Comparison of ENCODE assay signal across 9 mouse cellular contexts in the genomic region with DNA sequence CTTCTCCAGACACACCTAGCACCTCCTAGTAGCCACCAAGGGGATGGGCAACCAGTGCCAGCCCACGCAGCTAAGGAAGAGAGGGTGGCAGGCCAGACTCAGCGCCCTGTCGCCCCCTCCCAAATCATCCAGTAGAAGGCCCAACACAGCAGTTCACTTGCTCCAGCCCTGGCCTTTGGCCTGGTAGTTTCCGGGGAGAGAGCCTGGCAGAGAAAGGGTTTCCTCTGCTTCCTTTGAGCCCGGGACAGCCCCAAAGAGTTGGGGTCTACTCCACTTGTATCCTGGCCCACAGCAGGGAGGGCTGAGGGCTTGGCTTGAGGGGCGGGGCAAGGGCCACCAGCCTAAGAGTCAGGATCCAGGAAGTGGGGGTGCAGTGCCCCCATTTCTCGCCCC. TPM values are rescaled to one million over a fixed set of nuclear protein-coding genes. Genes with fewer than 3 reads are reported as not detected.
A peak's percentile ranks its signal among the peaks of the same experiment; 100 is the strongest.
DNase-seq lines count a peak whose midpoint lies in the region; ATAC-seq lines count a peak whose summit lies in the region.
"Had no signal": no experiment of that assay in that cellular context is flagged by ENCODE, and none has a peak within 500 bp of the region (broad histone marks: within the 10 kb centered on the region; RNA-seq: fewer than 3 reads in every experiment).

No protein-coding gene starts in this region.

- no peak overlapping the region for H3K4me3 ChIP-seq in kidney, embryonic 16.5 days (ENCODE audit: low read length)
- peak overlapping the region; percentile 2; the same call in 1 of the 2 replicates for H3K4me3 ChIP-seq in forebrain, embryonic 11.5 days (ENCODE audit: low read depth, low read length)
- peak overlapping the region; percentile 34 for H3K4me3 ChIP-seq in limb, embryonic 10.5 days
- 0 out of 2 replicates have a peak overlapping the region, but pooled peaks have one; percentile 6 for H3K4me3 ChIP-seq in neural tube, embryonic 11.5 days (ENCODE audit: low read depth, low read length)

- H3K4me1 ChIP-seq in kidney, embryonic 16.5 days (ENCODE audit: insufficient read depth, low read length): peaks cover 60% of the 10 kb centered on the region
- peaks cover 46% of the 10 kb centered on the region for H3K4me1 ChIP-seq in forebrain, embryonic 11.5 days (replicated peaks; ENCODE audit: control insufficient read depth, insufficient read depth, low read length)
- H3K4me1 ChIP-seq in limb, embryonic 10.5 days: peaks cover 59% of the 10 kb centered on the region
- peaks cover 38% of the 10 kb centered on the region for H3K4me1 ChIP-seq in neural tube, embryonic 11.5 days (ENCODE audit: control insufficient read depth, insufficient read depth, low read length)

- H3K9ac ChIP-seq in kidney, embryonic 16.5 days (replicated peaks; ENCODE audit: low read length): peak overlapping the region; percentile 42
- H3K9ac ChIP-seq in forebrain, embryonic 11.5 days (ENCODE audit: low read length): peak overlapping the region; percentile 12; the same call in 1 of the 2 replicates
- no peak overlapping the region for H3K9ac ChIP-seq in neural tube, embryonic 11.5 days (ENCODE audit: low read length)

- no peak for ATAC-seq in kidney, embryonic 16.5 days (ENCODE audit: low FRiP score, low TSS enrichment)
- ATAC-seq in forebrain, embryonic 11.5 days (replicated peaks; ENCODE audit: low FRiP score): no peak
- ATAC-seq in neural tube, embryonic 11.5 days (ENCODE audit: insufficient read depth, low FRiP score, low TSS enrichment): no peak
- ATAC-seq: Patski had no signal

- peaks cover 25% of the 10 kb centered on the region for H3K27me3 ChIP-seq in kidney, embryonic 16.5 days (ENCODE audit: insufficient read depth, low read length)
- H3K27me3 ChIP-seq in forebrain, embryonic 11.5 days (ENCODE audit: control insufficient read depth, insufficient read depth, low read length): peaks cover 46% of the 10 kb centered on the region
- peaks cover 96% of the 10 kb centered on the region for H3K27me3 ChIP-seq in limb, embryonic 10.5 days (ENCODE audit: low read depth, poor library complexity, severe bottlenecking)
- peaks cover 59% of the 10 kb centered on the region for H3K27me3 ChIP-seq in neural tube, embryonic 11.5 days (ENCODE audit: control insufficient read depth, insufficient read depth, low read length)
- H3K27me3 ChIP-seq: Patski had no signal

- no peaks in the 10 kb centered on the region for H3K9me3 ChIP-seq in kidney, embryonic 16.5 days (ENCODE audit: low read length)
- no peaks in the 10 kb centered on the region for H3K9me3 ChIP-seq in forebrain, embryonic 11.5 days (ENCODE audit: control insufficient read depth, low read length)
- H3K9me3 ChIP-seq in limb, embryonic 10.5 days (replicated peaks): no peaks in the 10 kb centered on the region
- no peaks in the 10 kb centered on the region for H3K9me3 ChIP-seq in neural tube, embryonic 11.5 days (ENCODE audit: control insufficient read depth, low read length)

- H3K36me3 ChIP-seq in kidney, embryonic 16.5 days (ENCODE audit: insufficient read depth, low read length): peaks cover 20% of the 10 kb centered on the region
- H3K36me3 ChIP-seq in forebrain, embryonic 11.5 days (ENCODE audit: control insufficient read depth, insufficient read depth, low read length): no peaks in the 10 kb centered on the region
- H3K36me3 ChIP-seq in limb, embryonic 10.5 days: peaks cover 20% of the 10 kb centered on the region
- H3K36me3 ChIP-seq in neural tube, embryonic 11.5 days (ENCODE audit: control insufficient read depth, insufficient read depth, low read length): 0 out of 2 replicates have a peak, but pooled peaks cover 2% of the 10 kb centered on the region

- DNase-seq in kidney, postnatal 14 days: no peak
- DNase-seq in forebrain, embryonic 11.5 days (ENCODE audit: low spot score): no peak
- DNase-seq in limb, embryonic 10.5 days (ENCODE audit: low spot score): peak; percentile 37
- DNase-seq in neural tube, embryonic 11.5 days (ENCODE audit: low spot score): no peak
- DNase-seq in Muller cell, postnatal 12 days (ENCODE audit: inconsistent ontology term): no peak
- DNase-seq in thymus, postnatal 10 days (ENCODE audit: low spot score in 2 of 2): no peak
- DNase-seq in B cell, adult 2 months: no peak

- peak overlapping the region; percentile 35; the same call in 1 of the 2 replicates for H3K4me2 ChIP-seq in kidney, embryonic 16.5 days (replicated peaks; ENCODE audit: low read depth, low read length)
- peak overlapping the region; percentile 37 for H3K4me2 ChIP-seq in forebrain, embryonic 11.5 days (ENCODE audit: low read depth, low read length, severe bottlenecking)
- H3K4me2 ChIP-seq in neural tube, embryonic 11.5 days (ENCODE audit: low read depth): peak overlapping the region; percentile 24; the same call in 1 of the 2 replicates

- H3K27ac ChIP-seq in kidney, embryonic 16.5 days (ENCODE audit: low read length): peak overlapping the region; percentile 25; the same call in 1 of the 2 replicates
- no peak overlapping the region; the same call in 1 of the 2 replicates for H3K27ac ChIP-seq in forebrain, embryonic 11.5 days (ENCODE audit: low read depth, low read length)
- H3K27ac ChIP-seq in limb, embryonic 10.5 days: peak overlapping the region; percentile 59
- H3K27ac ChIP-seq in neural tube, embryonic 11.5 days (ENCODE audit: low read depth, low read length): no peak overlapping the region

- WGBS in kidney, embryonic 16.5 days: 52% methylated on average over 7 of the region's 7 CpGs
- 15% methylated on average over 7 of the region's 7 CpGs for WGBS in forebrain, embryonic 11.5 days
- 10% methylated on average over 7 of the region's 7 CpGs for WGBS in limb, embryonic 10.5 days
- WGBS in neural tube, embryonic 11.5 days: 10% methylated on average over 7 of the region's 7 CpGs

RNA-seq across cellular contexts. Expression of a gene that starts 6.6 kb away (rescaled TPM):
- polyA plus RNA-seq in kidney, embryonic 16.5 days (2015; fragmentation: Nextera tagmentation; extraction: Ambion mirVana): 9.9 and 10.9 TPM in 2 replicates
- 6.4 and 7.0 TPM in 2 replicates for polyA plus RNA-seq in forebrain, embryonic 11.5 days (2014; fragmentation: Nextera tagmentation; extraction: Ambion mirVana)
- 4.3 and 7.1 TPM in 2 replicates for polyA plus RNA-seq in limb, embryonic 10.5 days (2016; fragmentation: Nextera tagmentation; extraction: Ambion mirVana)
- polyA plus RNA-seq in neural tube, embryonic 11.5 days (2014; fragmentation: Nextera tagmentation; extraction: Ambion mirVana): 6.0 and 6.1 TPM in 2 replicates

RNA-seq across cellular contexts. Expression of a gene that starts 38.7 kb away (rescaled TPM):
- 8.2 and 8.5 TPM in 2 replicates for polyA plus RNA-seq in kidney, embryonic 16.5 days (2015; fragmentation: Nextera tagmentation; extraction: Ambion mirVana)
- polyA plus RNA-seq in forebrain, embryonic 11.5 days (2014; fragmentation: Nextera tagmentation; extraction: Ambion mirVana): 9.5 and 11.2 TPM in 2 replicates
- 12.2 and 15.1 TPM in 2 replicates for polyA plus RNA-seq in limb, embryonic 10.5 days (2016; fragmentation: Nextera tagmentation; extraction: Ambion mirVana)
- 6.8 and 7.0 TPM in 2 replicates for polyA plus RNA-seq in neural tube, embryonic 11.5 days (2014; fragmentation: Nextera tagmentation; extraction: Ambion mirVana)

RNA-seq across cellular contexts. Expression of a gene that starts 56.7 kb away (rescaled TPM):
- 35.5 and 37.3 TPM in 2 replicates for polyA plus RNA-seq in kidney, embryonic 16.5 days (2015; fragmentation: Nextera tagmentation; extraction: Ambion mirVana)
- 101 and 103 TPM in 2 replicates for polyA plus RNA-seq in forebrain, embryonic 11.5 days (2014; fragmentation: Nextera tagmentation; extraction: Ambion mirVana)
- polyA plus RNA-seq in limb, embryonic 10.5 days (2016; fragmentation: Nextera tagmentation; extraction: Ambion mirVana): 151 and 170 TPM in 2 replicates
- polyA plus RNA-seq in neural tube, embryonic 11.5 days (2014; fragmentation: Nextera tagmentation; extraction: Ambion mirVana): 61.5 and 65.0 TPM in 2 replicates

Comparison
In these comparisons a context has a peak if more than half of its experiments do, and no peak if none do; other contexts are left out.
1. H3K27ac ChIP-seq: peak in kidney, embryonic 16.5 days (single experiment) and limb, embryonic 10.5 days (single experiment); none in forebrain, embryonic 11.5 days (single experiment) and neural tube, embryonic 11.5 days (single experiment).
2. Peak in every context shown above with its lines, with median percentiles within 50 percentile points of each other: H3K4me2 ChIP-seq.